Mouse (Mus musculus): ENCODE data around the gene Iqck.

Iqck gene

GRCm38 (mm10) chr7:118948677-118949282, 93.2 kb downstream of the Iqck start:
- no peak for DNase-seq (ENCODE audit: low spot score in 2 of 2)

DNA sequence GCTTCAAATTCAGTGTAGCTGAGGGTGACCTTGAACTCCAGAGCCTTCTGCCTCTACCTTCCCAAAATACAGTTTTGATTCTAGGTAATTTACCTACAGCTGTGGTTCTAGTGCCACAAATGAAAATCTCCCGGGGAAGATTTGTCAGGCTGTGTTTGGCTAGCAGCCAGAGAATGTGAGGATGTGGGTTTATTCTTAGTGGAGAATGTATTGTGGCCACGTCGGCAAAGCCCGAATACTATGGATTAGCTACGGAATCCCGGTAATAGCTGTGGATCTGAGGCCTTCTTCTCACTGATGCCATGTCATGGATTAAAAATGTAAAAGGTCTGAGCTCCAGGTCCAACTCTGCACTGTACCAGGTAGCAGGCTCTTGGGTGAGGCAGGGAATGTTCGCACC, 94.2 kb downstream of the Iqck start:
- DNase-seq (ENCODE audit: low spot score in 2 of 2) = no peak

DNA sequence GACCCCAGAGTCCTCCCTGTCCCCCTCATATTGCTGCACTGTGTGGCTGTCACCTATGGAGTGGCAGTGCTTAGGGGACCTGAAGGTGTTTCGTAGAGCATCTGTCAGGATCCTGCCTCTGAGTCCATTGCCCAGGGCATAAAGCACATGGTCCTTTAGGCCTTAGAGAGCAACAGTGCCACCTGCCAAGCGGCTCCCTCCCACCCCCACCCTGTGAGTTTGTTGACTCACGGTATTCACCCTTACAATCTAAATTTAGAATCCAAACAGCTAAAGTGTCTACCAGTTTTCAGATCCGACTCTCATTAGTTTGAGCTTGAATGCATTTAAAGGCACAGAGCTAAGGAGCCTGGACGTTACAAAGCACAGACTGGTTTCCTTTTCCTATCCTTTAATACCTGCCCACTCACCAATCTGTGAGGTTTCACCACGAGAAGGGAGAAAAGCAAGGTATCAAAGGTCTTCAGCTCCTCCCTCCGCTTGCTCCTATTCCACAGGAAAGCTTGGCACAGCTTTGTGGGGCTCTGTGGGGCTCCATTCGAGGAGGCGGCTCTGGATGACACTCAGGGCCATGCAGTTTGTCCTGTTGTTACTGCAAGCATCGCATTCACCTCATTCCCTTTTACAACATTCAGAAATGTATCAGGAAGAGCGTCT, 98.2 kb downstream of the Iqck start:
- no peak for DNase-seq (ENCODE audit: low spot score in 2 of 2)

DNA sequence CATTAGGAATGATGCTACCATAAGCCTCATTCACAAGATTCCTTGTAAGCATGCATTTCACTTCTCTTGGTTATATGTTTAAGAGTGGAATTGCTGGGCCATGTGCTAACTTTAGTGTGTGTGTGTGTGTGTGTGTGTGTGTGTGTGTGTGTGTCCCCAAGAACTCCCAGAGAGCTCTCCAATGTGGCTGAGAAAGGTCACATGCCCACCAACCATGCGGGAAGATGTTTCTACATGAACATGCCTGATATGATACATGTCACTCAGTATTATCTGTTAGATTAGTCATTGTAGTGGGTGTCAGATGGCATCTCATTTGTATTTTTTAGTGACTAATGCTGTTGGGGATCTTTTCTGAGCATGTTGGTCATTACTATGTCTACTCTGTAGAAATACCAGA, 99.4 kb downstream of the Iqck start:
- DNase-seq (ENCODE audit: low spot score in 2 of 2) = no peak

- DNase-seq (ENCODE audit: low spot score in 2 of 2) = no peak
Measured at GRCm38 (mm10) chr7:118956616-118957246, 101.2 kb downstream of the Iqck start.

DNA sequence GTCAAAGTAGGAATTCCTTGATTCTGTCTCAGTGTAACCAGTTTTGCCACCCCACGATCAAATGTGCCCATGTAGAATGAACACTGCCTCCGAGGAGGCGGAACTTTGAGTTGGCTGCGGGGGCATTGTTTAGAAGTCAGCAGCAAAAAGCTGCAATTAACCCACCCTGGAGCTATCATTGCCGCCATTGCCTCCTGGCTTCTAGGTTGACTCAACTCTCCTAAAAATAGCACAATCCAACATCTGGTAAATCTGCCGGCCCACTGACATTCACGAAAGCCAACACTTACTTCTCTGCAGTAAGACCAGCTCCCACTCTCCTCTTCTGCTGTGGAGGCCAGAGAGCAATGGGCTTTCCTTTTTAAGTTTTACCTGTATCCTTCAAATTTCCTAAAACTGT, 103.7 kb downstream of the Iqck start:
- no peak for DNase-seq (ENCODE audit: low spot score in 2 of 2)

GRCm38 (mm10) chr7:118964777-118965176, 109.2 kb downstream of the Iqck start:
- DNase-seq (ENCODE audit: low spot score in 2 of 2) = no peak

- no peak for DNase-seq (ENCODE audit: low spot score in 2 of 2)
Measured at GRCm38 (mm10) chr7:118965198-118965597, 109.6 kb downstream of the Iqck start.

GRCm38 (mm10) chr7:118968870-118969269, 113.3 kb downstream of the Iqck start:
- DNase-seq (ENCODE audit: low spot score in 2 of 2) = no peak

GRCm38 (mm10) chr7:118971499-118971898, 115.9 kb downstream of the Iqck start:
- DNase-seq (ENCODE audit: low spot score in 2 of 2) = no peak

GRCm38 (mm10) chr7:118972306-118972705, 116.8 kb downstream of the Iqck start:
- no peak for DNase-seq (ENCODE audit: low spot score in 2 of 2)

DNA sequence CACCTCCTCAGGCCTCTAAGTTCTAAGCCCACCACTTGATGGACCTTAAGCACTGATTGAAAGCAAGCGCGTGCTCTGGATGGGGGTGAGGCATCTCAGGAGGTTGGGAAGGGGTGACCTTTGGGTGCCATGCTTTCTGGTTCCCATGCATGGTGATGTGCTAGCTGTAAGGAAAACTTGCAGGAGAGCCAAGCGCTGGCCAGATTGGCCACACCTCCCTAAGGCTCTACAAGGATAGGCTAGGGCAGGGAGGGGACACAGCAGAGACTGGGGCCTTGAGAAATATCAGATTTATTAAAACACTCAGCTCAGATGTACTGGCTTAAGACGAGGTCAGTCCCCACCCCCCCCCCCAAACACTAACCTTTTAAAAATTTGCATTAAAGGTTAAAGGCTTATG, 117.8 kb downstream of the Iqck start:
- no peak for DNase-seq (ENCODE audit: low spot score in 2 of 2)

GRCm38 (mm10) chr7:118975837-118976236, 120.3 kb downstream of the Iqck start:
- no peak for DNase-seq (ENCODE audit: low spot score in 2 of 2)

DNA sequence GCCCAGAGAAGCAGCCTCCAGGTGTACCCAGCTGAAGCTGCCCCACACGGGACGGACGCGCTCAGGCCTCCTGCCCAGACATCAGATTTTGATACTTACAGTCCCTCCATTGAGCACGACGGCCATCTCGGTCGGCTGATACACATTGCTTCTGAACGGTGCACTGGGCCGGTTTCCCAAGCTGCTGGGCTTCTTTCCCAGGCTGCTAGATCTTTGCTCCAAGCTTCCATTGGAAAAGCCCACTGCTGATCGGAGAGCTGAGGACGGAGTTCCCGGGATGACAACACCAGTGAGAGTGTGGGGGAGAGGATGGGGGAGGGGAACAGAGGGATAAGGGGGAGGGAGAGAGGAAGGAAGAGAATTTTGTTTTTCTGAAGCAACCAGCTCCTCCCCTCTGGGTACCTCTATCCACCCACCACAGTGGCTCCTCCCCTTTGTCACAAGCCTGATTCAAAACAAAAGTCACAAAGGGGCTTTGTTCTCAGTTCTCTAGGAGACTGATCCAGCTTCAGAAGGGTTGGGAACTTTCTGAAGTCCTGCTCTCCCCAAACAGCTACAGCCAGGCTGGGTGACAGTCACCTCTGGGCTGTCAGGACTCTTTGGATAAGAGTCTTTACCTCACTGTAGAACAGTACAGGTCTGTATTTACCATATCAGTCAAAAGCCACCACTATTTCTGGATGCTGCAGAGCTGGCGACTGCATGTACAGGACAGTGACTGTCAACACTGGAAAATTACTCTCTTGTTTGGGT, 121.0 kb downstream of the Iqck start:
- no peak for DNase-seq (ENCODE audit: low spot score in 2 of 2)

GRCm38 (mm10) chr7:118977167-118977543, 121.6 kb downstream of the Iqck start:
- no peak for DNase-seq (ENCODE audit: low spot score in 2 of 2)

DNA sequence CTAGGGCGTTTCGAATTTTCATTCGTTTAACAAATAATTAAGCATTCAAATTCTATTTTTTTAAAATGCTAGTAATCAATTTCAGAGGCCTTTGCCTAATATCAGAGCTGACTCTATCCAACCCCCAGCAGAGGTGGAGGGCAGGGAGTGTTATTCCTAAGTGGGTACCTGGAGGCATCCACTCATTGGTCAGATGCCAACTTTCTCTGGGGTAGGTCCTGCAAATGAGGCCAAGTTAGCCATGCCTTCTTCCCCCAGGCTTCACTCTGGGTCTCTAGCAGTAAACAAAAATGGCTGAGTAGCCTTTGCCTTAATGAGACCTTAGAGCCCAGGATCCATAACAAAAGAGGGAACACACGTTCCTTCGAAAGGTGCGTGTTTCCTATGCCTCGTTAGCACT, 123.6 kb downstream of the Iqck start:
- no peak for DNase-seq (ENCODE audit: low spot score in 2 of 2)

DNA sequence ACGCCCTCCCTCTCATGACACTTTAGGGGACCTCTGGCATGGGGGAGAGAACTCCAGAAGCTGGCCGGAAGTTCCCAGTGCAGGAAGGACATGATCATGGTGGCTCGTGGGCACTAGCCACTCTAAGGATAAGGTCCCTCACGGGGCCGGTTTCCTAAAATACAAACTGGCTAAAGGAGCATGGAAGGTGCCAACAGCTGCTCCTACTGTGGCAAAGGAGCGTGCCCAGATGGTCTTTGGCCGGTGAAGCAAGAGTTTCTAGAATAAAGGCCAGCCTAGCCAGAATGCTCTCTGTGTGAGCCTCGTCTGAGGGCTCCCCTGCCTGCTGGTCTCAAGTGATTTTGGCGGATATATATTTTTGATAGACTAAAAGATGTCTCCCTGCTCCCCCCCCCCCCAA, 124.2 kb downstream of the Iqck start:
- no peak for DNase-seq (ENCODE audit: low spot score in 2 of 2)

DNA sequence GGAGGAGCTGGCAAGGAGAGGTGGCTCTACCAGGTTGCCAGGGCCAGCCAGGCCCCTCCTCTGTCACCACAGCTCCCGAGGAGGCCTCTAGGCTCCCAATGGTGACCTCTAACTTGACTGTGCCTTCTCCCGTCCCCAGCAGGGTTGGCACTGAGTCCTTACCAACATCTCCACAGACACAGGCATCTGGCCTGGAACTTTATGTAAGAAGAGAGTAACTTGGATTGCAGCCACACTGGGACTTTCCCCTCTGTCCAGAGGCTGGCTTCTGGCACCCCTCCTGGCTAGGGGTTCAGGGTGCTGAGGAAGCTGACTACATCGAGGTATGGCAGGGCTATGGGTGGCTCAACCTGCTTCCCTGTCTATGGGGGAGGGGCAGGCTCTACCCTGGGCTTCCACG, 125.8 kb downstream of the Iqck start:
- no peak for DNase-seq (ENCODE audit: low spot score in 2 of 2)

DNA sequence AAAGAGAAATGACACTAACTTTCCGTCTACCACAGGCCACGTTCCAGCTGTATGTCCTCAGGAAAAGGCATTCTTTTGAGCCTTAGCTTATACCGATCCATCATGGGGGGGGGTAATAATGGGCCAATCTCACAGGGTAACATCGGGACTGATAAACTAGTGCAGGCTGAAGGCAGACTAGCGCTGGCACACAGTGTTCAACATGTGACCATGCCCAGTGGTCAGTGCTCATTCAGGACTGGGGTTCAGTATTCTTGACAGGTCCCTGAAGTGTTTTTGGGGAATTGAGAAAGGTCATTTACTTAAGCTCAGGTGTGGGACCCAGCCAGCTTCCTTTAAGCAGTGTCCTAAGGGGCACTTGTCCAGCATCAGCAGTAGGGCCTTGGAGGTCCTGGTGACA, 126.3 kb downstream of the Iqck start:
- DNase-seq (ENCODE audit: low spot score in 2 of 2) = no peak

- no peak for DNase-seq (ENCODE audit: low spot score in 2 of 2)
Measured at GRCm38 (mm10) chr7:118982586-118982985, 127.0 kb downstream of the Iqck start.

GRCm38 (mm10) chr7:118983961-118984360, 128.4 kb downstream of the Iqck start:
- no peak for DNase-seq (ENCODE audit: low spot score in 2 of 2)

DNA sequence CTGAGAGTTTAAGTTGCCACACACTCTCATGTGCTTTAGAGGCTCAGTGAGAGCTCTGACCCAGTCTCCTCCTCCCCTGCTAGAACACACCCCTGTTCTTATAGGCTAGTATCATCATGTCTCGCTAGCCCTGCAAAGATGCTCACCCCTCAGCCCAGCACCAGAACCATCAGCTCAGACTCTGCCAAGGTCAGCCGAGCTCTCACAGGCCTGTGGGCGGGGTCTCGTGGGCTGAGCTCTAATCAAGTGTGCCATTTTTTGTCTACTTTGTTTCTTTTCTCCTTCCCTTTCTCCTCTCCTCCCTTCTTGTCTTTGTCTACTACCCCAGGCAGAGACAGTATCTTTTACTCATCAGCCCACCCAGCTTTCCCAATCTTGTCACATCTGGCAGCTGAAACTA, 130.2 kb downstream of the Iqck start:
- DNase-seq (ENCODE audit: low spot score in 2 of 2) = no peak

DNA sequence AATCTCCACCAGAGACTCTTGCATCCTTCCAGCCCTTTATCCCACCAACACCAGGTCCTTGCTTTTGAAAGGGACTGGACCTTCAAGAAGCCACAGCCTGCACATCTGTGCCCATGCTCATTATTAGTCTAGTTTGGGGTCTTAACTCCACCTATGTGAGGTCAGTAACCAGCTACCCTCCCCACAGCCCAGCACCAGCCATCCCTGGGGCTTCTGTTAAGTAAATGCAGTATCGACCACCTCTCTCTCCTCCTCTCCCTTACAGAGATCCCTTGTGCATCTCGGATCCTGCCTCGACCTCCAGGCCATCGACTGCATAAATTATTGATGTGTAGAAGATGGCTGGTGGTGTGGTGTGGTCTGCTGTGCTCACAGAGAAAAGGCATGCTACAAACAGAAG, 130.8 kb downstream of the Iqck start:
- no peak for DNase-seq (ENCODE audit: low spot score in 2 of 2)

Measured in spleen, postnatal 4 days (tissue).